Mouse (Mus musculus) intestine, embryonic 14.5 days (tissue): ENCODE data around the gene C8a. TPM values are rescaled to one million over a fixed set of nuclear protein-coding genes. Genes with fewer than 3 reads are reported as not detected.

Source experiments
- ATAC-seq: fragments of 200-750 bp; cut with Nextera tagmentation; replicated peaks from 2 replicates; pipeline ENCODE4 v1.8.0; 2017; ENCODE audit warnings: low read depth, moderate number of reproducible peaks, moderate TSS enrichment, moderate library complexity; ENCODE audit not compliant: low FRiP score, low TSS enrichment
- DNase-seq: peaks from one replicate; pipeline ENCODE4 v3.0.0-alpha.2; 2018; ENCODE audit warnings: low spot score
- H3K27ac ChIP-seq: fragments of 300-500 bp; sonication (generic); 2 replicates; pipeline ENCODE4 v1.5.1; 2014; ENCODE audit warnings: low read depth, mild to moderate bottlenecking, control low read depth
- H3K27me3 ChIP-seq: fragments of 300-500 bp; sonication (generic); replicated peaks from 2 replicates; pipeline ENCODE4 v1.6.1; 2014; ENCODE audit warnings: low read length, control low read depth; ENCODE audit not compliant: control insufficient read depth, insufficient read depth
- H3K36me3 ChIP-seq: fragments of 300-500 bp; sonication (generic); 2 replicates; pipeline ENCODE4 v1.6.1; 2014; ENCODE audit warnings: low read length, control low read depth; ENCODE audit not compliant: control insufficient read depth, insufficient read depth
- H3K4me1 ChIP-seq: fragments of 300-500 bp; sonication (generic); replicated peaks from 2 replicates; pipeline ENCODE4 v1.6.1; 2014; ENCODE audit warnings: low read length, control low read depth, mixed read lengths; ENCODE audit not compliant: control insufficient read depth, insufficient read depth
- H3K4me2 ChIP-seq: fragments of 300-500 bp; sonication (generic); 2 replicates; pipeline ENCODE4 v1.6.1; 2014; ENCODE audit warnings: low read length
- H3K4me3 ChIP-seq: fragments of 300-500 bp; sonication (generic); 2 replicates; pipeline ENCODE4 v1.5.1; 2014; ENCODE audit warnings: low read depth, low read length, control low read depth, mixed read lengths
- H3K9ac ChIP-seq: fragments of 300-500 bp; sonication (generic); 2 replicates; pipeline ENCODE4 v1.6.1; 2014; ENCODE audit warnings: mild to moderate bottlenecking, low read length
- H3K9me3 ChIP-seq: fragments of 300-500 bp; sonication (generic); 2 replicates; pipeline ENCODE4 v1.6.1; 2016; ENCODE audit warnings: low read length, control low read depth; ENCODE audit not compliant: control insufficient read depth
- WGBS: fragments of 180-500 bp; shearing (Covaris S2); extraction: QIAGEN DNeasy Blood & Tissue Kit; methylation state at CpG from one replicate; pipeline ENCODE4 v1.1.7; 2014; 5-methylcytosine and 5-hydroxymethylcytosine counted together
- polyA plus RNA-seq: library from polyadenylated mRNA; unstranded; fragments of >200 nt; fragmentation: Nextera tagmentation; extraction: Ambion mirVana; gene quantifications from 2 replicates; pipeline ENCODE4 v1.2.1, GENCODE M21; 2014

Gene C8a
- polyA plus RNA-seq, 1 experiment from 2014 or later, result 0.05 TPM

DNA sequence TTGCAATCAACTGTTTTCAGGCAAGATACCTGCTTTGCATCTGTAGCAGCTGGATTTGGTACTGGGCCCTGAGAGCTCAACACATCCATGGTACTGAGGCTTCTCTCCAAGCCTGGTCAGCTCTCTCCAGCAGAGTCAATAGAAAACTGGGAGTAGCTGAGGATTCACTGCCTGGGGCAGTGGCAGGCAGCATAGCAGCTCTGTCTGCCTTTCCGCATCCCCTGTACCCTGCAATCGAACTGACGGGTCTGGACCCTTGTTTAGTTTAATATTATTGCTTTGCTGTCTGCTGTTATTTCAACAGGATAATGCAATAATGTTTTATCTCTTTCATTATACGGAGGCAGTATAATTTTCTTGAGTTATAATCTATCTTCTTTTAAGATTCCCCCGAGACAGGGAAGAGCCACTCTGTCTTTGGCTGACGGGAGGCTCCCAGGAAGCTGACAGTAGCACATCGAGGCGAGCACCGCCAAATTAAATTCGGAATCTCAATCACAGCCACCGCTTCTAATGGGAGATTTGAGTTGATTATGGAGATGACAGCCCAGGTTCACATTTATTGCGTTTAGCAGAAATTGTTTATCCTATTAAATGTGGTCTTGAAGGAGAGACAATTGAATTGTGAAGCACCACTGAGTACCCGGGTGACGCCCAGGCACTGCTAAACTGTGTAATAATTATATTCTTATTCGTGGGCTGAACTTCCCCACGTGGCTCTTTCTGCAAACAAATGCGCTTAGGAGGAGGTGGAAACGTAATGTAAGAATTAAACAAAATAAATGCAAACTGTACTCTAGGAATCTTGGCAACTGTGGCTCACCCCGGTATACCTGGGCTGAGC lies 70.6 kb downstream of the C8a start:
- Histone ChIP-seq H3K27me3 (no peaks in the 10 kb centered on the region), H3K27ac (no peak overlapping the region), H3K4me2 (no peak overlapping the region), H3K36me3 (no peaks in the 10 kb centered on the region), H3K9me3 (no peaks in the 10 kb centered on the region), H3K4me1 (no peaks in the 10 kb centered on the region), H3K4me3 (no peak overlapping the region), H3K9ac (no peak overlapping the region)
- DNase-seq (no peak), ATAC-seq (no peak)
- 76% methylated on average over 19 of the region's 19 CpGs for WGBS

GRCm38 (mm10) chr4:104804100-104804499 lies 72.1 kb downstream of the C8a start:
- H3K27ac ChIP-seq, result no peak overlapping the region
- no peaks in the 10 kb centered on the region for H3K9me3 ChIP-seq
- ATAC-seq (no peak), DNase-seq (no peak)
- H3K4me3 ChIP-seq, result no peak overlapping the region
- H3K27me3 ChIP-seq, result no peaks in the 10 kb centered on the region
- no peaks in the 10 kb centered on the region for H3K4me1 ChIP-seq
- no peaks in the 10 kb centered on the region for H3K36me3 ChIP-seq
- no peak overlapping the region for H3K9ac ChIP-seq
- 66% methylated on average over 4 of the region's 4 CpGs for WGBS
- no peak overlapping the region for H3K4me2 ChIP-seq

DNA sequence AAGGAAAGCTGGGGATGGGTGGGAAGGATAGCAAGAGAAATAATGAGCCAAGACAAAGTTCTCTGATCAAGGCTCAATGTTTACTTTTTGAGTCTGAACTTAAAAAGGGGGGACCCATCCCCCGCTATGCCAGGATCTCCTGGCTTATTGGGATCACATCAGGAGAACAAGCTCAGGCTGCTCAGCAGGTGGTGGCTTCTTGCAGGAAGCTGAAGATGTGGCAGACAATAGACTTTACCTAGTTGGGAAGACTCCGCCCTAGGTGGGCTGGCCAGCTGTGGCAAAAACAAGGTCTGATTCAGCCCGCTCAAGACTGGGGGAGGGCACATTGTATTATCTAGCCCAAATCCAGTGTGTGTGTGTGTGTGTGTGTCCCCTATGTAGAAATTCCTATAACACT lies 74.6 kb downstream of the C8a start:
- Histone ChIP-seq H3K9me3 (no peaks in the 10 kb centered on the region), H3K27ac (no peak overlapping the region), H3K27me3 (no peaks in the 10 kb centered on the region), H3K36me3 (no peaks in the 10 kb centered on the region), H3K4me1 (no peaks in the 10 kb centered on the region), H3K4me3 (no peak overlapping the region), H3K9ac (no peak overlapping the region), H3K4me2 (no peak overlapping the region)
- no peak for DNase-seq
- WGBS, result 89% methylated on average over 3 of the region's 3 CpGs
- no peak for ATAC-seq

DNA sequence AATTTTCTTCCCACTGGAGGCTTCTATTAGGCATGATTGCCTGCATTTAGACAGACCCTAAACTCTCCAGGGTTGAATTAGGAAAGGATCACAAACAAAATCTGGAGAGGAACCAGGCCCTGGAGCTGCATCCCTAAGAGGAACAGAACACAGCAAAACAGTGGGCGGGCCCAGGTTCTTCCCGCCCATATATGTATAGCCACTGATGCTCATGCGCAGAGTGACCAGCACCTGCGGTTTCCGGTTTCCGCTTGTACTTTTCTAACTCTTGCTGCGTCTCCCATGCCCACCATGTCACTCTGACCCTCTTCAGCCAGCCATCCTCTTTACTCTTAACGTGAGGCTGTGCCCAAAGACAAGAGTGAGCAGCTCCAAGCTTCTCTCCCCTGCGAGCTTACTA lies 77.2 kb downstream of the C8a start:
- ATAC-seq (no peak), DNase-seq (no peak)
- no peak overlapping the region for H3K9ac ChIP-seq

DNA sequence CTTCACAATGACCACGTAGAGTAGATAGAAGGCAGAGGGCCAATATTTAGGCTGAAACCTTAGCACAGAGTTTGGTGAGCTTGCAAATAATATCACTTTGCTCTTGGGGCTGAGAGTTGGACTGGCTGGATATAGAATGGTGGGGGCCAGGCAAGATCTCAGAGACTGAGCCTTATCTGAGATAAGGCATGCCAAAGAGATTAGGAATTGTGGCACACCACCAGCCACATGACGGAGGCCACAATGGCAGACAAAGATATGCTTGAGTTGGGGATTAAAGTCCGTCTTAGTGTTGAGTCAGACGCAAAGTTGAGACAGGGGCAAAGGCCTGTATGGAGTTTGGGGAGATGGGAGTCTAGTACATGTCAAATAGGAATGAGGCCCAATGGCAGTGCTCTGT lies 84.1 kb downstream of the C8a start:
- DNase-seq, result no peak
- 74% methylated on average over 4 of the region's 4 CpGs for WGBS

More for the DNA sequence above, 77.2 kb downstream of the C8a start:
- no peaks in the 10 kb centered on the region for H3K9me3 ChIP-seq
- WGBS, result 81% methylated on average over 9 of the region's 9 CpGs
- H3K27me3 ChIP-seq, result no peaks in the 10 kb centered on the region
- no peaks in the 10 kb centered on the region for H3K36me3 ChIP-seq
- no peak overlapping the region for H3K4me2 ChIP-seq
- H3K4me3 ChIP-seq, result no peak overlapping the region
- no peak overlapping the region for H3K27ac ChIP-seq
- H3K4me1 ChIP-seq, result no peaks in the 10 kb centered on the region

DNA sequence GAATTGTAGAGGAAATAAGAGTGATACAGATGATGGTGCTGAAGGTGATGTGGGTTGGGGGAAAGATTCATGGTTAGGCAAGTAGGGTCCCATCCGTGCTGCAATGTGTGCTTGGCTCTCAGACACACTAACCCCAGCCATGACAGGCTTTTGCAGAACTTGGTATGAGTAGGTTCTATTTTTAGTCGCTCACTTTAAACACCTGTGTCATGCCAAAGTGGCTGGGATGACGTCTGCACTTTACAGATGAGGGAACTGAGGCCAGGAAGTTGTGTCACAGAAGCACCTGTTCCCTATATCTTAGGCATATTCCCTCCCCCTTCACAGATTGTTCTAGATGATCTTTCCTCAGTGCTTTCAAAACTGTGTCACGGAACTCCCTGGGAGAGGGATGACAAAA lies 93.9 kb downstream of the C8a start:
- Histone ChIP-seq H3K9me3 (no peaks in the 10 kb centered on the region), H3K27ac (no peak overlapping the region), H3K4me1 (no peaks in the 10 kb centered on the region), H3K9ac (no peak overlapping the region), H3K4me3 (no peak overlapping the region), H3K4me2 (no peak overlapping the region), H3K27me3 (no peaks in the 10 kb centered on the region), H3K36me3 (no peaks in the 10 kb centered on the region)
- ATAC-seq (no peak), DNase-seq (no peak)
- WGBS, result 86% methylated on average over 4 of the region's 4 CpGs

More for the DNA sequence above, 84.1 kb downstream of the C8a start:
- Histone ChIP-seq H3K4me3 (no peak overlapping the region), H3K27ac (no peak overlapping the region), H3K9me3 (no peaks in the 10 kb centered on the region), H3K9ac (no peak overlapping the region), H3K4me1 (no peaks in the 10 kb centered on the region), H3K27me3 (no peaks in the 10 kb centered on the region), H3K4me2 (no peak overlapping the region), H3K36me3 (no peaks in the 10 kb centered on the region)
- ATAC-seq, result no peak

DNA sequence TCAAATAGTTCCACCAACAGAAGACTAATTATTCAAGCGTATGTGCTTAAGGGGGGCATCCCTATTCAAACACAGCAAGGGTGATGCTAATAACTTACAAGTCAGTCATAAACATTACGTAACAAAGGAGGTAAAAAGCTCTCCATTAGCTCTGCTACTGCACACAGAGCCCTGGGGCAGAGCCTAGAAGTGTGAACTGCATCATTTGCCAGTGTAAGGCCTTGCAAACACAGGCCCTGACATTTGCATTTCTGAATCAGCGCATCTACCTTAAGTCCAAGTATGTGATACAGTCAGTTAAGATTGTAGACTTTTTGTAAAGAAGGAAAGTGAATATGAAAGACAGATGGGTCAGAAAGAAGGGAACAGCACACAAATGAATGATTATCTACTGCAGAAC lies 94.8 kb downstream of the C8a start:
- H3K36me3 ChIP-seq, result no peaks in the 10 kb centered on the region
- no peaks in the 10 kb centered on the region for H3K9me3 ChIP-seq
- ATAC-seq (no peak), DNase-seq (no peak)
- 87% methylated on average over 3 of the region's 3 CpGs for WGBS
- no peaks in the 10 kb centered on the region for H3K4me1 ChIP-seq
- no peaks in the 10 kb centered on the region for H3K27me3 ChIP-seq
- H3K9ac ChIP-seq, result no peak overlapping the region
- H3K4me2 ChIP-seq, result no peak overlapping the region
- no peak overlapping the region for H3K27ac ChIP-seq
- H3K4me3 ChIP-seq, result no peak overlapping the region

- WGBS, result 88% methylated on average over 5 of the region's 5 CpGs
- Histone ChIP-seq H3K4me1 (no peaks in the 10 kb centered on the region), H3K27ac (no peak overlapping the region), H3K4me2 (no peak overlapping the region), H3K9ac (no peak overlapping the region), H3K27me3 (no peaks in the 10 kb centered on the region), H3K9me3 (no peaks in the 10 kb centered on the region), H3K4me3 (no peak overlapping the region), H3K36me3 (no peaks in the 10 kb centered on the region)
- DNase-seq (no peak), ATAC-seq (no peak)
These were observed 96.7 kb downstream of the C8a start for GRCm38 (mm10) chr4:104779460-104779859.

DNA sequence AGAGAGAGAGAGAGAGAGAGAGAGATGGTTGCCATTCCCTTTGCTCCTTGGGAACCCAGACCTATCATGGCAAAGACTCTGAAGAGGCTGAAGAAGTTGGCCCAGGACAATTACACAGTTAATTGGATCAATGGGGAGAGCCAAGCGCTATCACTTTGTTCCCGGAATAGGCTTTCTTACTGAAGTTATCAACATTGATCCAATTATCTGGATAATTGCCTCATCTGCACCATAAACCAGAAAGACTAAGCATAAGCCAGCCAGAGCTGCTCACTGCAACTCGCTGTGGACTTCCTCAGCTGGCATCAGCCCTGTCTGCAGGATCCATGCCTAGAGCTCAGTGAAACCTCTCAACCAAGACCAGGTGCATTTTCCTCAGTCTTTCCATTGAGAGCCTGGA lies 100.6 kb downstream of the C8a start:
- H3K4me2 ChIP-seq, result no peak overlapping the region
- DNase-seq, result no peak
- ATAC-seq, result no peak

More for the DNA sequence above, 100.6 kb downstream of the C8a start:
- no peak overlapping the region for H3K4me3 ChIP-seq
- H3K36me3 ChIP-seq, result no peaks in the 10 kb centered on the region
- H3K9me3 ChIP-seq, result no peaks in the 10 kb centered on the region
- H3K27ac ChIP-seq, result no peak overlapping the region
- H3K4me1 ChIP-seq, result no peaks in the 10 kb centered on the region
- no peaks in the 10 kb centered on the region for H3K27me3 ChIP-seq
- WGBS, result 68% methylated on average over 3 of the region's 3 CpGs
- H3K9ac ChIP-seq, result no peak overlapping the region
